Mouse (Mus musculus) mouse embryonic stem cell (cell line): ENCODE results near the gene Elane.

Source experiments
- in situ Hi-C, 2 experiments: fragments of 300-500 bp; cut with MboI; formaldehyde crosslinking; loops; 1 replicate in 1 of 2; 3 replicates in 1 of 2; pipeline ENCODE4 v1.14.3; 2019 to 2020; ENCODE audit warnings: low sequenced_read_pairs in 2 of 2, low pct_unique_long_range_greater_than_20kb in 1 of 2, mixed read lengths in 1 of 2; ENCODE audit not compliant: unreplicated experiment in 1 of 2

Gene Elane

DNA sequence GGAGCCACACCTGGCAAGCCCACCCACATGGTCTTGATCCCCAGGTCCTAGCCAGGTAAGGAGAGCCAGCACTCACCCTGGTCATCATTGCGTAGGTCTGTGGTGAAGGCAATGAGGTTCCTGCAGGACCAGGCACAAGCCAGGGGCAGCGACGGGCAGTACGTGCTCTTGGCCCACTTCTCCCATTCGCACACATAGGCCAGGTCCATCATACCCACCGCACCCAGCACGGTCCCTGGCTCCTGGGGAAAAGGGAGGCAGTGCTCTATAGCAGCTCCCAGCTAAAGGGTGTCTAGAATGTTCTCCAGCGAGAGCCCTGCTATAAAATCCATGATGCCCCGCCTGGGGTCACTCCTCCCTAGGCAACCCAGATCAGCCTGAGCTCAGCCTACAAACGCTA, 21.4 kb downstream of the Elane start:
- in situ Hi-C loops = no loop called here

DNA sequence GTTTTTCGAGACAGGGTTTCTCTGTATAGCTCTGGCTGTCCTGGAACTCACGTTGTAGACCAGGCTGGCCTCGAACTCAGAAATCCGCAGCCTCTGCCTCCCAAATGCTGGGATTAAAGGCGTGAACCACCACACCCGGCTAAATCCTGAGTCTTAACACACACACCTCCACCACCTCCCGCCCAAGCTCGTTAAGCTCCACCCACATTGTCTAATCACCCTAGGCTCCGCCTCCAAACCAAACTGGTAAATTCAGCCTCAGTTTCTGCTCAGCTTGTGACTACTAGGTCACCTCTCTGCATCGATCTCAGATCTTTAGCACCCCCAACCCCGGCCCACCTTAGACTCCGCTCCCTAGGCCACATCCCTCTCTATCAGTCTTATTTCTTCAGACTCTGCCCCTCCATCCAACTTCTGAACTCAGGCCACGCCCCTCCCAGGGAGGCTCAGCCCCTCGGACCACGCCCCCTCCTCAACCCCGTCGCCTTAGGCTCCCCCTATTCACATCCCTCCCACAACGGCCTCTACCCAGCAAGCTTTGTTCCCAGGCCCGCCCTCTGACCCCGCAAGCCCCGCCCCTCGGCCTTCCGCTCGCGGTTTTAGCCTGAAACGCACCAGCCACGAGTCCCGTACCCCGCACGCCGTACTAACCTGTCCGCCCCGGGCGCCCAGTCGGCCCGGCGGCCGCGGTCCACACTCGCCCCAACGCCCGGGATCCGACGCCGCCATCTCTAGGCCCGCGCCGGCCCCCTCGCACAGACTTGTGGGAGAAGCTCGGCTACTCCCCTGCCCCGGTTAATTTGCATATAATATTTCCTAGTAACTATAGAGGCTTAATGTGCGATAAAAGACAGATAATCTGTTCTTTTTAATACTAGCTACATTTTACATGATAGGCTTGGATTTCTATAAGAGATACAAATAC, 22.4 kb downstream of the Elane start, which contains the start of gene Med16:
TSS of gene Med16 (minus strand) at position 757 of the 925 bp plus-strand sequence.
- in situ Hi-C loops = no loop called here

DNA sequence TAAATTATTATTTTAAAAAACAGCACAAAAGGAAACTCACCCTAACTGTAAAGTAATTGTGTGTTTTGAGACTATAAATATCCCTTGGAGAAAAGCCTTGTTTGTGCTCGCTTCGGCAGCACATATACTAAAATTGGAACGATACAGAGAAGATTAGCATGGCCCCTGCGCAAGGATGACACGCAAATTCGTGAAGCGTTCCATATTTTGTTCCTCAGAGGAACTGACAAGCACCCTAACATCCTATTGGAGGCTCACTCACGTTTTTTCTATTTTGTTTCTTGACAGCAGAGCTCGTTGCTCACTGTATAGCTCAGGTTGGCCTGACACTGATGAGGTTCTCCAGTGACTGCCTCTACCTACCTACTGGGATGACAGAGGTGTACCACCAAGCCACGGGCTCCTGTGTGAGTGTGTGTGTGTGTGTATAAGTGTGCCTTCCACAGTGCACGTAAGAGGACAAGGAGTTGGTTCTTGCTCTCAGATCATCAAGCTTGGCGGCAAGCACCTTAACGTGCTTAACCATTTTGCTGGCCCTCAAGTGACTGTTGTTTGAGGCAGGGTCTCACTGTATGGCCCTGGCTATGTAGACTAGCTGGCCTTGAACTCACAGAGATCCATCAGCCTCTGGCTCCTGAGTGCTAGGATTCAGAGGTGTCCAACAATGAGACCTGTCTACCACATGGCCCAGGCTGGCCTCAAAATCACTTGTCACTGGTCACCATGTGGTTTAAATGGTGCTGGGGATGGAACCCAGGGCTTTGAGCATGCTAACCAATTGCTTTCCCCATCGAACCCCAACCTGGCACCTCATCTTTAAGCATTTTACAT, 23.3 kb downstream of the Elane start:
- in situ Hi-C loops = no loop called here

DNA sequence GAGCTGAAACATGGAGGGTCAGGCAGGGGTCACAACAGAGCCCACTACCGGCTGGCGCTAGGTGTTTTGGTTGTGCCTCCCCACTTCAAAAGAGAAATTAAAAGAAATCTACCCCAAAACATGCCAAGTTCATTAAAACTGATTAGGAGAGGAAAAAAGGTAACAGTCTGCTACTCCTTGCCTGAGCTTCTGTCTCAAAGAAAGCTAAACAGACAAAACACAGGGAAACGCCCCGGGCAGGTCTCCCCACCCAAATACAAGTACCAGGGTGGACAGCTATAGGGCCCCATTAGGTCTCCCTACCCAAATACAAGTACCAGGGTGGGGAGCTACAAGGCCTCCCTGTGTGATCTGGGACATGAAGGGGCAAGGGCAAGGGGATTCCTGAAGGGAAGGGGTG, 24.5 kb downstream of the Elane start, which contains the start of gene Gm26602:
TSS of gene Gm26602 (plus strand) at position 301 of the 400 bp plus-strand sequence.
- in situ Hi-C loops = no loop called here

DNA sequence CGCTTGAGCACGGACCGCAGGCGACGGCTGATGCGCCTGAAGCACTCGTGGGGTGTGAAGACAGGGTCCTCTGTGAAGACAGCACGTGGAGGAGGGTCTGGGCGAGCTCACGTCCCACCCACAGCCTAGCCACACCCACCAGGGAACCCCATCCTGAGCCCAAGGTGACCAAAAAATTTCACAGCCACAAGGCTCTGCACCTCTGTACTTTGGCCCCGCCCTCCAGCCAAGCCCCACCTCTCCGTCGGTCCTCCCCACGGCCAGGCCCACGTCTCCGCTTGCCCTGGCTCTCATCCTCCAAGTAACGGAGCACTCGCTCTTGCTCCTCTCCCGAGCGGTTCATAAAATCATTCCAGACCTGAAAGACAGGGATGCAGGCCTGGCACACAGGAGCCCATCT, 26.4 kb downstream of the Elane start:
- in situ Hi-C loops = no loop called here

DNA sequence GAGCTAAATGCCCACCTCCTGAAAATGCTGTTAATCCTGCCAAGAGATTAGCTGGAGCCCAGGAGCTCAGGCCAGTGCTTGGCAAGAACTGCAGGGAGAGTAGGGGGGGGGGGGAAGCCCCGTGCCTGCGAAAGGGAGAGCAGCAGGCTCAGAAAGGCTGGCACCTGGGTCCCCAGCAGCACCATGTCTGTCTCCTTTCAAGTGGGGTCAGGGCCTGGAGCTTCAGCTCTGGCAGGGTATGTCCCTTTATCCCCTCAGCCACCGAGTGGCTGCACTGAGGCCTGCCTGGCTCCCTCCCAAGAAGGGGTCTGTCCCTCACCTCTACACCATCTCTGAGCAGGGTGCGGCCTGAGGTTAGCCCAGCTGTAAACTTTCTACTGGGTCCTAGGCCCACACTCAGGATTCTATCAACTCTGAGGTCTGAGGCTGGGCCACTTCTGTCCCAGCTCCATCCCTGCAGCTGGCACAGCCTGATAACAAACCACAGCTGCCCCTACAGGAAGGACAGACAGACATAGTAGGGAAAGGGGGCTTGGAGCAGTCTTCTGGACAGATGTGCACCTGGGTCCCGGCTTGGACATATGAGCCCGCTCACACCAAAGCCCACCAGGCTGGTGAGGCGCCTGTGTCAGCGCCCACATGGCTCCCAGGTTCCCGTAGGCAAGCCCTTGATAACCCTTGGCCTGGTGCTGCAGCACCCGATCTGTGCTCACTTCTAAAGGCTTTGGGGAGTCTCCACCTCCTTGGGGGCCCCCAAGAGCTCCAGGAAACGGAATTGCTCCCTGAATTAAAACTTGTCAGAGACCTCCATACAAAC, 28.3 kb downstream of the Elane start:
- in situ Hi-C loops = no loop called here

DNA sequence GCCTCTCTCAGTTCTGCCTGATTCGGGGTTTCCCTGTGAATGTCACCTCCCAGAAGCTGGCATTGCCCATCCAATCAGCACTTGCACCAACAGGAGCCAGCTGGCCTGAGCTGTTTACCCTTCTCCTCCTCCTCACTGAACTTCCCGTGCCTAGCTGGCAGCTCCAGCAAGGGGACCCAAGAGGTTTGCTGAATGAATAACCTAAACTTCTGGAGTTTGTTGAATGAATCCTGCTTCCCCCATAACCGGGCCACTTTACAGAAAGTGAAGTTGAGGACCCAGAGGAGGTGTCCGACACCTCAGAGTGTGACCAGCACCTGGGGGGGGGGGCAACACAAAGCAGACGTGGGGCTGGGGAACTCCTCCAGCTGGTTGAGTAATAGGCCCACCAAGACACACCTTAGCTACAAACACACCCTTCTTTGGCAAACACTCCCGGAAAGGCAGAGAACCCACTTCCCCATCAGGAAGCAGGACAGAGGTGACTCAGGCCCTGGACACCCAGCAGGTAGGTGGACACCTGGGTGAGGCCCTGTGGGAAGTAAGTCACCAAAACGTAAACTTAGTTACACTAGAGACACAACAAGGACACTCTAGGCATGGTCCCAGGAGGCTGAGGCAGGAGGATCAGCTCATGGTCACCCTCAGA, 29.0 kb downstream of the Elane start:
- in situ Hi-C loops = no loop called here

DNA sequence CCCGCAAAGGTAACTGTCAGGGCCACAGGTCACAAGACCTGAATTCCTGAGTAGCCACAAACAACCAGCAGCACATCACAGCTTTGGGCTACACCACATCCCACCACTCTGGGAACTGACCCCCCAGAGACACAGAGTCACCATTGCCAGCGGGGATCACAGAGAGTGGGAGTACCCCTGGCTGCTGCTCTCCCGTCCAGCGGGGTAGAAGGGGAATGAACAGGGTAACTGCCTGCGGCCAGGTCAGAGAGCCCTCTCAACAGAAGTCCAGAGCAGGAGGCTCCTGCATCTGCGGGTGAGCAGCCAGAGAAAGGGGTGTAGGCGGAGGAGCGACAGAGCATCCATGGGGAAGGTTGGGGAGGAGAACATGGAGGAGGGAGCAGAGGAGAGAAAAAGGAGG, 30.0 kb downstream of the Elane start:
- in situ Hi-C loops = no loop called here

DNA sequence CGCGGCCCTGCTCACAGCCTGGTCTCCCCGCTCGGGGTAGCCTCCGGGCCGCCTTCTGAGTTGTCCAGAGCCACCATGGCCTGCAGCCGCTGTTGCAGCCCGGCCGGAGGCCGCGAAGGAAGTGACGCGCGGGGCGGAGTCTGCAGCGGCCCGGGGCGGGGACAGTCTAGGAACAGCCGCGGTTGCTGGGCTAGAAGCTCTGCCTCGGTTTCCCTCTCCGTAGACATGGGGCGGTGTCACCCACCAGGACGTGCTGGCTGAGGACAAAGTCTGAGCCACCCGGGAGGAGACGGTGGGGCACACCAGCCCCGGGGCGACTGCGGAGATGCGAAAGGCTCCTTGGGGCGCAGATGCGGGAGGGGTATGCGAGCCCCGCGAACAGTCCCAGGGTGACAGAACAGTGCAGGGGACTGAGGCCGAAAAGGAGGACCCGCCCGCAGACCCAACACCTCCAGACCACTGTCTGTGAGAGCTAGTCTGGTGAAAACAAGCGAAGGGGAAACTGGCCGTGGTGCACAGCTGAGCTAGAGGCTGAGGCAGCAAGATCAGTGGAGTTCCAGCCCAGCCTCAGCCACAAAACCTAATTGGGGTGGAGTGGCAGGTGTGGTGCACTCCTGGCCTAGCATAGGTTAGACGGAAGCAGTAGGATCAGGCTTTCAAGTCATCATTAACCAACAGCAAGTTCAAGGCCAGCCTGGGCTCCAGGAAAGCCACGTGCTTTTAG, 30.9 kb downstream of the Elane start, which contains the start of gene Kiss1r:
TSS of gene Kiss1r (plus strand) at position 164 of the 724 bp plus-strand sequence.
- in situ Hi-C loops = no loop called here

DNA sequence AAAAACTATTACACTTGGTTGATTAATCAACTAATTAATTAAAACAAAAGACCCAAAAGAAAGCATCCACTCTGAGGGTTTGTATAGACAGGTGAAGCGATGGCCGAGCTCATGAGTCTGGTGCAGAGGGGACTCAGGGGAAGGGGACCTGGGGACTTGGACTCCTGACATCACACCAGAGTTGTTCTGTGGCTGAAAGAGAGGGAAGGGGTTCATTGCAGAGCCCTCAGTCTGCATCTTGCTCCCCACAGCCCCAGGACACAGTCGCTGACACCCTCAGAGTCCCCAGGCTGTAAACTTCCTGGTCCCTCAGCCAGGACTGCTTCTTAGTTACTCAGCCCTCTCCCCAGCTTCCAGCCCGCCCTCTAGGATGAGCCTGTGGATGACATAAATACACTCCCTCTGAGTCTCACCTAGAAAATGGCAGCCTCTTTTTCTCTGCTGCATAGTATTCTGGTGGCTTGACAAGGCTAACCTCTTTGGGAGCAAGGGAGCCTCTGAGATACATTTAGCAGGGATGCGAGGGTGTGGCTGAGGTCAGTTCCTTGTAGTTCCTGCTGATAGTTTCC, 31.6 kb downstream of the Elane start:
- in situ Hi-C loops = no loop called here

DNA sequence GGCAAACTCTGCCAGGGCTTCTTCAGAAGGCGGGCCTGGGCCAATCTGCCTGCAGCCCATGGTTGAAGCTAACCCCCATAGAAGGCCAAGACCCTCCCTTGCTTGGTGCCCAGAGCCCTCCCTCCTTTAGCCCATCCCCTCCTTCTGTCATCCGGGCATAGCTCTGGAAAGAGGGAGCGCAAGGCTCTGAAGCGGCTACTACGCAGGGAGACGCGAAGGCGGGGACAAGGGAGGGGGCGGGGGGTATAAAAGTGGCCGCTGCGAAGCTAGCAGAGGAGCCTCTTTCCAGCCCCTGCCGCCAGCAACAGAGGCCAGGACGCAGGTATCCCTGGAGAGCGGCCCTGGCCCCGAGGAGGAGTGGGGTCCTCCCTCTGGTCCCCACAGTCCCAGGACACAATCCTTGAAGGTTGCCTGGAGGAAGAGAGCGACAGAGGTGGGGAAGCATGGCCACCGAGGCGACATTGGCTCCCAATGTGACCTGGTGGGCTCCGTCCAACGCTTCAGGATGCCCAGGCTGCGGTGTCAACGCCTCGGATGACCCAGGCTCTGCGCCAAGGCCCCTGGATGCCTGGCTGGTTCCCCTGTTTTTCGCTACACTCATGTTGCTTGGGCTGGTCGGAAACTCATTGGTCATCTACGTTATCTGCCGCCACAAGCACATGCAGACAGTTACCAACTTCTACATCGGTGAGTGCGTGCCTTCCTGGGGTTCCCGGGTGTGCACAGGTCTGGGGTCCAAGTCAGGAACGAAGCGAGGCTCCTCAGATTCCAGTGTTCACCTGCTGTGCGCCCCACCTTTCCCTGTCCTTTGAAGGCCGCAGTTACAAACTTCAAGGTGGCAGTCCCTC, 32.4 kb downstream of the Elane start:
- in situ Hi-C loops = no loop called here

DNA sequence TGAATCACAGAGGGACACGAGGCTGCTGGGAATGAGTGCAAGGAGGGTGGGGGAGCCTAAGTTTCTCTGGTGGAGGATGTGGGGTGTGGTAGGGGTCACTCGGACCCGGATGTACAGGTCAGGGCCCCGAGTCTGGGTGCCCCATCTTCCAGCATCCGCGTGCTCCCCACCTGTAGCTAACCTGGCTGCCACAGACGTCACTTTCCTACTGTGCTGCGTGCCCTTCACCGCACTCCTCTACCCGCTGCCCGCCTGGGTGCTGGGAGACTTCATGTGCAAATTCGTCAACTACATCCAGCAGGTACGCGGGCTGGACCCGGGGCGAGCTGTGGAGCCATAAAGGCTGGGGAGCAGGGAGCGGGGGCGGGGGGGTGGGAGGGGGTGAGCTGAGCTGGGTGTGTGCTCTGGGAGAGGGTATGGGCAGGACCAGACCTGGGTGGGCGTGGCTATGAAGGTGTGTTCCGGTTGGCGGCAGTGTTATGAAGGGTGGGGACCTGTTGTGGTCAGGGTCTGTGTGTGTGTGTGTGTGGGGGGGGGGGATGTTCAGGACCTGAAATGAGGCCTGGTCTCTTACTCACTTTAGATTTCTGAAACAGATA, 33.3 kb downstream of the Elane start:
- in situ Hi-C loops = no loop called here

DNA sequence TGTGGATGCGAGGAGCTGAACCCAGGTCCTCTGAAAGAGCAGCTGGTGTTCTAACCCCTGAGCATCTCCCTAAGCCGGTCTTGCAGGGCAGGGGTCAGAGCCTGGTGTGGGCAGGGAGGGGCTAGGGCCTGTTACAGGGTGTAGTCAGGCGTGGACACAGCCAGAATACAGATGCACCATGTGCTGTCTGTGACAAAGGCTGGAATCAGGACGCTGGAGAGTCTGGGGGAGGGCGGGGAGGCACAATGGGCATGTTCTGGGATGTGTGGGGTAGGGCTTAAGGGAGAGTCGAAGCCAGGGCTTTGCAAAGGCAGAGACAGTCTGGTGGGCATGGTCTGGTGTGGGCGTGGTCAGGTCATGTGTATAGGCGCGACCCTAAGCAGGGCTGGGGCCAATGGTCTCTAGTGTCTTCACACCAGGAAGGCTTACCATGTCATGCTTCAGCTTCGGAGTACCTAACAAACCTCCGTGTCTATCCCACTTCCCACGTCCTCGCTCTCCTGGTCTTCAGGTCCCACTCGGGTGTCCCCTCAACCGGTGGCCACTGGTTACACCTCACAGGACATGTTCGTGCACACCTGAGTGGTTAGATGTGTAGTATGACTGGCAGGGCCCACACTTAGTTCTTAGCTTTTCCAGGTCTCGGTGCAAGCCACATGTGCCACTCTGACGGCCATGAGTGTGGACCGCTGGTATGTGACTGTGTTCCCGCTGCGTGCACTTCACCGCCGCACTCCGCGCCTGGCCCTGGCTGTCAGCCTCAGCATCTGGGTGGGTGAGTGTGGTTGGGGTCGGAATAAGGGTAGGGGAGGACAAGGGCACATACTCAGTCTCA, 34.2 kb downstream of the Elane start:
- in situ Hi-C loops = loop anchor here (10.0 kb wide), 1 partner anchor 85 kb away; no protein-coding TSS in a partner anchor

DNA sequence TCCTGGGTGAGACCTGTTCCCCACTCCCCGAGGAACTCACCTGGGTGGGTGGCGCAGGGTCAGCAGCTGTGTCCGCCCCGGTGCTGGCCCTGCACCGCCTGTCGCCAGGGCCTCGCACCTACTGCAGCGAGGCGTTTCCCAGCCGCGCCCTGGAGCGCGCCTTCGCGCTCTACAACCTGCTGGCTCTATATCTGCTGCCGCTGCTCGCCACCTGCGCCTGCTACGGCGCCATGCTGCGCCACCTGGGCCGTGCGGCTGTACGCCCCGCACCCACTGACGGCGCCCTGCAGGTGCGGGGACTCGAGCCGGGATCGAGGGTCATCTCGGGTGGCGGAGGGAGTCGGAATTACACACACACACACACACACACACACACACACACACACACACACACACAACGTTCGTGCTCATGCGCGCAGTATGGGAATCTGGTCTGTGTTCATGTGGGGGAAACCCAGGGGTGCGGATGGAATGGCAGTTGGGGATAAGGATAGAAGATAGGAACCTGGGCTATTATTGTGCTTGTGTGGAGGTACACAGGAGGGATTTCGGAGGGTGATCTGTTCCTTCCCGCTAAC, 35.0 kb downstream of the Elane start, which contains the start of gene R3hdm4:
TSS of gene R3hdm4 (minus strand) at position 251 of the 578 bp plus-strand sequence.
- in situ Hi-C loops = loop anchor here (10.0 kb wide), 1 partner anchor 86 kb away; no protein-coding TSS in a partner anchor

DNA sequence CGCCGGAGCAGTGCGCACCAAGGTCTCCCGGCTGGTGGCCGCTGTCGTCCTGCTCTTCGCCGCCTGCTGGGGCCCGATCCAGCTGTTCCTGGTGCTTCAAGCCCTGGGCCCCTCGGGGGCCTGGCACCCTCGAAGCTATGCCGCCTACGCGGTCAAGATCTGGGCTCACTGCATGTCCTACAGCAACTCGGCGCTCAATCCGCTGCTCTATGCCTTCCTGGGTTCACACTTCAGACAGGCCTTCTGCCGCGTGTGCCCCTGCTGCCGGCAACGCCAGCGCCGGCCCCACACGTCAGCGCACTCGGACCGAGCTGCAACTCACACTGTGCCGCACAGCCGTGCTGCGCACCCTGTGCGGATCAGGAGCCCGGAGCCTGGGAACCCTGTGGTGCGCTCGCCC, 35.5 kb downstream of the Elane start:
- in situ Hi-C loops = loop anchor here (10.0 kb wide), 1 partner anchor 87 kb away; no protein-coding TSS in a partner anchor
